Mouse (Mus musculus) thymus, postnatal 0 days (tissue): ENCODE measurements around the gene Tbc1d14. TPM values are rescaled to one million over a fixed set of nuclear protein-coding genes. Genes with fewer than 3 reads are reported as not detected.

ENCODE experiments used
- DNase-seq: peaks from one replicate; pipeline ENCODE4 v3.0.0-alpha.2; 2015; ENCODE audit warnings: low spot score
- polyA plus RNA-seq: library from polyadenylated mRNA; unstranded; fragments of >200 nt; fragmentation: Nextera tagmentation; extraction: Ambion mirVana; gene quantifications from 2 replicates; pipeline ENCODE4 v1.2.1, GENCODE M21; 2015

Tbc1d14 gene
- polyA plus RNA-seq, 1 experiment from 2014 or later = 22.6 TPM

GRCm38 (mm10) chr5:36464709-36465661 lies 128.1 kb downstream of the Tbc1d14 start, which contains the start of gene Grpel1:
Gene Grpel1 (plus strand): TSS chr5:36464998.
- DNase-seq = peak; percentile 99

GRCm38 (mm10) chr5:36463391-36463790 lies 129.7 kb downstream of the Tbc1d14 start:
- DNase-seq = no peak

DNA sequence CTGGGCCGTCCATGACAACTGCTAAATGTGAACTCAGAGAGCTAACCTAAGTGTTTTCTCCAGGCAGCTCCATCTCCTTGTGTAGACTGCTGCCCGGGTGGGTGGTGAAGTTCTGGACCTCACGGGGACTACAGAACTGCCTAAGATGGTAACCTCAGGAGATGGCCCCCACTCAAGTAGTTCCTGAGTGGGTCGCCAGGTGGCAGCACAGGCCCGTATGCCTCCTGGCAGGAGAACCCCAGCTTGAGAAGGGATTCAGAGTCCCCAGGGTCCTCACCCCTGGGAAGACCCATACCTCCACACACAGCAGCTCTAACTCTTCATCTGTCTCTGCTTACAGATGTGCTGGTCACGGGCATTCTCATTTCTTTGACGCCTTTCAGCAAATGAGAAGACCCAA lies 130.3 kb downstream of the Tbc1d14 start:
- DNase-seq = peak; percentile 82

- no peak for DNase-seq
Observed at GRCm38 (mm10) chr5:36461231-36461630, 131.8 kb downstream of the Tbc1d14 start.

GRCm38 (mm10) chr5:36460712-36461111 lies 132.4 kb downstream of the Tbc1d14 start:
- DNase-seq = no peak

DNA sequence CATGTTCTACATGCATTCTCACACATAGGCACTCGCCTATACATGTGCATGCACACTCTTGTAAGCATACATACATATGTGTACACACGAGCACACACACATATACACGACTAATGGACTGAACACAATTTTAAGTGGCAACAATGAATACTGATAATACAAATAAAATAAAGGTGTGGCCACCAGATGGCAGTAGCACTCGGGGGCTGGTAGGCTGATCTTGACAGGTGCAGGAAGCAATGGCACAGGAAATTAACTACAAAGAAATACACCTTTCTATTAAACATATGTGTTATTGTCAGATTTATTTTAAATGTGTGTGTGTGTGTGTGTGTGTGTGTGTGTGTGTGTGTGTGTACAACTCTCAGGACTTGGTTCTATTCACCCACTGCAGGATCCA lies 134.2 kb downstream of the Tbc1d14 start:
- peak; percentile 69 for DNase-seq

DNA sequence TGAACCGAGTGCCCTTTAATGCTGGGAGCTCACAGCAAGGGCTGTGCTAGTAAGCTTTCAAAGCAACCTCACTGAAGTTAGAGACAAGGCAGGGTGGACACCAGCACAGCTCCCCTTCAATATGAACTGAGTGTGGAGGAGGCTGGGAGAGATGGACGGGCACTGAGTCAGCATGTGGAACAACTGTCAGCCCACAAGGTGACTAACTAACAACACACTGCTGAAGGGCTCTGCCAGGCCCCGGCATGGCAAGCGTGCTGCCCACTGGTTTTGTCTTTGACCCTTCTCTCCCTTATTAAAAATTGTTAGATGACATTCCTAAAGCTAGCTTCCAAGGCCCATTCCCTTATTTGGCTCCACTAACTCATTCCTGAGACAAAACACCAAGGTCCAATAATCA lies 135.4 kb downstream of the Tbc1d14 start:
- no peak for DNase-seq

GRCm38 (mm10) chr5:36452821-36453220 lies 140.3 kb downstream of the Tbc1d14 start:
- no peak for DNase-seq

GRCm38 (mm10) chr5:36451872-36452389 lies 141.1 kb downstream of the Tbc1d14 start:
- no peak for DNase-seq

- DNase-seq = peak; percentile 26
Observed at GRCm38 (mm10) chr5:36451119-36451518, 142.0 kb downstream of the Tbc1d14 start.

DNA sequence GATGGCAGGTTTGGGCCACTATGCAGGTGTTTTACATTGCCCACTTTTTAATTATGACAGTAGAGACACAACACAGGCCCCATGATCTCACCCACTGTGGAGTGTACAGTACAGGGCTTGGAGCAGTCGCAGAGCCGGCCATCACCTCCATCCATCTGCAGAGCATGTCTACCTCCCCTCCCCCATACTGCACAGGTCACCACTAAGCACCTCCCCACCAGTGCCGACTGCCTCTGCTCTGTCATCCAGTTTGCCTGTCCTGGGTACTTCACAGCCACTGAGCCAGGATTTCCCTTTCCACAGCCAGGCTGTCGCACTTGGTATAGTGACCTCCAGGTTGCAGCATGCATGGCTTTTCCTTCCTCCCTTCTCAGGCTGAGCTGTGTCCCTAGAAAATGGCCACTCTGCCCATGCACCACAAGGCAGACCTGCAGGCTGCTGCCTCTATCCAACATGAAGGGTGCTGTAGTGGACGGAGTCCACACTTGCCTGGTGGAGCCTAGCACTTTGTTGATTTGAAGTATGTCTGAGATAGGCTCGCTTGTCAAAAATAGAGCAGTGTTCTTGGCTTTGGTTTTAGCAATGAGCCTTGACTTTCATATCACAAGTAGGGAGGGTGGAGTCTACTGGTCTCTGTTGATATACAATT lies 143.2 kb downstream of the Tbc1d14 start:
- no peak for DNase-seq

DNA sequence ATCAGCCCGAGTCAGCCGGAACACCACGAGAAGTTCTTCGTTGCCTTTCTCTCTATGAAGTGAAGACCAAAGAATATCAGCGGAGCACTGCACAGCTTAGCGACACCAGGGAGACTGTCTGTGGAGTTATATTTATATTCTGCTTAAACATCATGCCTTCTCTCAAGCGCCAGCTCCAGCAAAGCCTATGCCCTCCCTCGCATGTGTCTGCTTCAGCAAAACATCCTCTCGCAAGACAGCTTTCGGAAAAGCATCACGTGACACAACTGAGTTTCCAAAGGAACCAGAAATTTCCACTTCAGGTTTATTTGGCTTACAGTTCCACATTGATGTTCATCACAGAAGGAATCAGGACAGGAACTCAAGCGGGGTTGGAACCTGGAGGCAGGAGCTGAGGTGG lies 145.2 kb downstream of the Tbc1d14 start:
- no peak for DNase-seq

- DNase-seq = peak; percentile 68
Observed at GRCm38 (mm10) chr5:36446166-36446890, 146.7 kb downstream of the Tbc1d14 start.

DNA sequence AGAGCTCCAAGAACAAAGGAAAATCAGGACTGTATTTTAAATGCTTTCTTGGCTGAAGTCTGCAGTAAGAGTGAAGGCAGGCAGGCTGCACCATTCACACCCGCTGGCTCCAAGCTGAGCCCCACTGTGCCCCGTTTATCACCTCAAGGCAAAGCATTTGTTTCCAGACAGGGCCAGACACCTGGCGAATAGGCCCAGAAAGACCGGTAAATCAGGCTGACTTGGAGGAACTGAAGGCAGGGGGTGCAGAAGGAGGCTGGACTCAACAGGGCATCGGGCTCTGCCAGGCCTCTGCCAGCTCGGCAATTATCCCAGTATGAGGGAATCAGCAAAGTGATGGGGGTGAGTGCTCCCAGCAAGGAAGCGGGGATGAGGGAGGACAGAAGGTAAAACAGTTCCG lies 148.0 kb downstream of the Tbc1d14 start:
- DNase-seq = peak; percentile 18

DNA sequence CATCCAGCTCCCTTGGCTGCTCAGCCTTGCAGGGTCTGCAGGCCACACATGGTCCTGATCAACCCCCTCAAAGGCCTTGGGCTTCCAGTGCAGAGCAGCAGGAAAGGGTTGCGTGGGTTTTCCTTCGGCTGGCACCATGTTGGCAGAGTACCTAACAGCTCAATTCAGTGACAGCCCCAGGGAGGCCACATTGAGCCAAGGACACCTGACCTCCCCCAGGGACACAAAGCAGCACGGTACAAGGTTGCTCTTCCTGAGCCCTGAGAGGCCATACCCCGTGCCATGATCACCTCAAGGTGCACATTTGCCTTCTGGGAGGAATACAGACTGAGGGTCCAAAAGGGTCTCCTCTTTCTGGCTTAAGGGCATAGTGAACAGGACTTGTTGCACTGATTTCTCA lies 148.5 kb downstream of the Tbc1d14 start:
- DNase-seq = no peak

GRCm38 (mm10) chr5:36440741-36441140 lies 152.3 kb downstream of the Tbc1d14 start:
- no peak for DNase-seq

Other genes with a start within 250 kb of the Tbc1d14 start
- gene Sorcs2, start 195.1 kb downstream of the Tbc1d14 start, polyA plus RNA-seq = 1.6 and 1.7 TPM in 2 replicates
- gene Grpel1, start 128.3 kb downstream of the Tbc1d14 start, polyA plus RNA-seq = 59.3 and 63.6 TPM in 2 replicates
- 1.7 and 1.9 TPM in 2 replicates for gene Tada2b, start 109.0 kb downstream of the Tbc1d14 start, polyA plus RNA-seq
- 0.22 and 0.25 TPM in 2 replicates for gene Ccdc96, start 108.7 kb downstream of the Tbc1d14 start, polyA plus RNA-seq
- gene D5Ertd579e, start 102.7 kb upstream of the Tbc1d14 start, polyA plus RNA-seq = 20.9 and 27.1 TPM in 2 replicates
- 37.3 and 42.2 TPM in 2 replicates for gene Bloc1s4, start 155.4 kb upstream of the Tbc1d14 start, polyA plus RNA-seq
- 322 and 329 TPM in 2 replicates for gene Mrfap1, start 203.5 kb upstream of the Tbc1d14 start, polyA plus RNA-seq
- gene Man2b2, start 237.4 kb upstream of the Tbc1d14 start, polyA plus RNA-seq = 15.4 and 15.6 TPM in 2 replicates